Mouse (Mus musculus): ENCODE data around the gene Gcnt3. TPM values are rescaled to one million over a fixed set of nuclear protein-coding genes. Genes with fewer than 3 reads are reported as not detected.

Gene Gcnt3
- total RNA-seq (2022), result not detected

- no peak for DNase-seq (ENCODE audit: low spot score in 2 of 2)
These were observed at the start of gene Gcnt3 for GRCm38 (mm10) chr9:70037988-70038387. Gcnt3 (minus strand) TSS chr9:70038088.

DNA sequence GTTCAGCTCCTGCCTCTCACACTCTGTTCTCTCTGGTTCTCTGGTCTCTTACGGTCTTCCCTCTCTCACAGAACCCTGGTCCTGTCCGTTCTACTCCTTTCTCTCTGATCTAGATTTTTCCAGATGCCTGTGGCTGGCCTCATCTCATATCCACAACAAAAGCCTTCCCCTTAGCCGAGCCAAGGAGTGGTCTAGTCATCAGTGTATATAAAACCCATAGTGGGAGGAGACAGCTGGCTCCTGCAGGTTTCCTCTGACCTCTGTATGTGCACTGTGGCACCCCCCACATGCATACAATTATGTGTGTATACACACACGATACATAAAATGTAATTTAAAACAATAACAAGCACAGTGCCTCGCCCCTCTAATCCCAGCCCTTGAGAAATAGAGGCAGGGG, 49.5 kb upstream of the Gcnt3 start:
- DNase-seq (ENCODE audit: low spot score in 2 of 2), result no peak

DNA sequence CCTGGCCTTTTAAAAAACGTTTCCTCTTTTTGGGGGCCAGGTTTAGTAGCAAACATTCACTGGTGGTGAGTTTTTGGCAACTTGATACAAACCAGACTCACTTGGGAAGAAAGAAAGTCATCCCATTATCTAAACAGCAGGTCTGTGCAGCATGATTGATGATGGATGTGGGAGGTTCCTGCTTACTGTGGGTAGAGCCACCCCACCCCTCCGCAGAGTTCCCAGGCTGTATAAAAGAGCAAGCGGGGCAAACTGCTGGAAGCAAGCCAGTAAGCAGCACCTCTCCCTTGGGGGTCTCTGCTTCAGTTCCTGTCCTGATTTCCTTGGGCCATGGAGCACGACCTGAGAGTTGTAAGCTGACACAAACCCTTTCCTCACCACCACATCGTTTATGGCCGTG, 48.2 kb upstream of the Gcnt3 start:
- DNase-seq (ENCODE audit: low spot score in 2 of 2), result no peak

GRCm38 (mm10) chr9:70084107-70084506, 46.2 kb upstream of the Gcnt3 start:
- peak in 1 of 2 experiments; percentile 70 for DNase-seq (ENCODE audit: low spot score in 2 of 2)

- no peak for DNase-seq (ENCODE audit: low spot score in 2 of 2)
These were observed 44.7 kb upstream of the Gcnt3 start for GRCm38 (mm10) chr9:70082357-70083204.

DNA sequence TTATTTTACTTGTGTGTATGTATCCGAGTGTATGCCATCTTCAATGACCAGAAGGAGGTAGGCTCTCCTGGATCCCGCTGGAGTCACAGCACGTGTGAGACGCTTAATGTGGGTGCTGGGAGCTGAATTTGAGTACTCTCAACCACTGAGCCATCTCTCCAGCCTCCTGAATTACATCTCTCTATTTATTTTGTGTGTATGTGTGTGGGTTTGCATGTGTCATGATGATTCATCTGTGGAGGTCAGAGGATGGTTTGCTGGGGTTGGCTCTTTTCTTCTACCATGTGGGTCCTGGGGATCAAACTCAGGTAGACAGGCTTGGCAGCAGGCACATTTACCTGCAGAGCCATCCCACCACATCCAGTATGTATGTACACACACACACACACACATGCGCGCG, 43.9 kb upstream of the Gcnt3 start:
- no peak for DNase-seq (ENCODE audit: low spot score in 2 of 2)

DNA sequence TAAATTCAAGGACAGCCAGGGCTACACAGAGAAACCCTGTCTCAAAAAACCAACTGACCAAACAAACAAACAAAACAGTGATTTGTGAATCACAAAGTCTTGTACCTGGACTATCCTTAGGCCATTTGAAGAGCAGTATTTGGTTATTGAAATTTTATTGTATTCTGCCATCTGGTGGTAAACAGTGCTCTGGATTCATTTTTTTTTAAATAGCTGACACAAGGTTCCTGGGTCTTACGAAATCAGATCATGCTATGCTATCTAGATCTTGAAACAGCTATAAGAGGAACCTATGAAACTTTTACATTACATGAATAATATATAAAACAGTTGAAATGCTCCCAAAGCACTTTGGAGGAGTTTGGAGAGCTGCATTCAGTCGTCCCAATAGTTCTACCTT, 43.1 kb upstream of the Gcnt3 start:
- DNase-seq (ENCODE audit: low spot score in 2 of 2), result no peak

GRCm38 (mm10) chr9:70080027-70080800, 42.3 kb upstream of the Gcnt3 start:
- no peak for DNase-seq (ENCODE audit: low spot score in 2 of 2)

DNA sequence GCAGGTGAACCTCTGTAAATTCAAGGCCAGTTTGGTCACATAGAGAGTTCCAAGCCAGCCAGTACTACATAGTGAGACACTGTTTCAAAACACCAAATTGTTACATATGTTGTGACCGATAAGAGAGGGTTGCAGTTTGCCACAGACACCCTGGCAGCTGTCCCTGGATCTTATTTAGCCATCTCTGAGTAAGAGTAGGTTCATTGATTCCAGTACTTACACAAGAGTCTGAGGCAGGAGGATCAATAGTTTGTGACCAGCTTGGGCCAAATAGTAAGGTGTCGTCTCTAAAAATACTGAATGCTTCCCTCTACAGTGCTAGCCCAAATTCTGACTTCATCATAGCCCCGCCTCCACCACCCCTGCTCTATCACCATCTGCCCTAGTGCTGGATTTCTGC, 40.1 kb upstream of the Gcnt3 start:
- no peak for DNase-seq (ENCODE audit: low spot score in 2 of 2)

GRCm38 (mm10) chr9:70077170-70077569, 39.3 kb upstream of the Gcnt3 start:
- DNase-seq (ENCODE audit: low spot score in 2 of 2), result no peak

GRCm38 (mm10) chr9:70072387-70072786, 34.5 kb upstream of the Gcnt3 start:
- no peak for DNase-seq (ENCODE audit: low spot score in 2 of 2)

DNA sequence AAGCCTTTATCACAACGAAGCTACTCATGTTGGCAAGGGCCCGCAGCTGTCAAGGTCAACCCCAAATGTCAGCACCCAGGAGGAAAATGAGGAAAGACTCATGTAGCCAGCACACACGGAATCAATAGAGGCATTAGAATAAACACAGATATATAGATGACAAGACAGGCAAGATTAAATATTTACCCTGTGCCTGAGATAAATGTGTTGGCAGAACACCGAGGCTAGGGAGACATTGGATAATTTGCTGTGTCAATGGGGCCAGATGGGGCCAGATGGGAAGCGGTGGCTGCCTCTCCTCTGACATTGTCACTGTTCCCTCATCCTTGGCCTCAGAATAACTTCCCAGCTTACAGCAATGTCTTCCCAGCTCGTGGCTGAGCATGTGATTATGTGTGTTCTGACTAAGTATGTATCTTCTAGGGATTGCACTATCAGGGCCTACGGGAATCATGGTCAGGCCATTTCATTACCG, 32.1 kb upstream of the Gcnt3 start:
- no peak for DNase-seq (ENCODE audit: low spot score in 2 of 2)

GRCm38 (mm10) chr9:70067497-70067896, 29.6 kb upstream of the Gcnt3 start:
- no peak for DNase-seq (ENCODE audit: low spot score in 2 of 2)

- no peak for DNase-seq (ENCODE audit: low spot score in 2 of 2)
These were observed 24.1 kb upstream of the Gcnt3 start for GRCm38 (mm10) chr9:70062012-70062411.

DNA sequence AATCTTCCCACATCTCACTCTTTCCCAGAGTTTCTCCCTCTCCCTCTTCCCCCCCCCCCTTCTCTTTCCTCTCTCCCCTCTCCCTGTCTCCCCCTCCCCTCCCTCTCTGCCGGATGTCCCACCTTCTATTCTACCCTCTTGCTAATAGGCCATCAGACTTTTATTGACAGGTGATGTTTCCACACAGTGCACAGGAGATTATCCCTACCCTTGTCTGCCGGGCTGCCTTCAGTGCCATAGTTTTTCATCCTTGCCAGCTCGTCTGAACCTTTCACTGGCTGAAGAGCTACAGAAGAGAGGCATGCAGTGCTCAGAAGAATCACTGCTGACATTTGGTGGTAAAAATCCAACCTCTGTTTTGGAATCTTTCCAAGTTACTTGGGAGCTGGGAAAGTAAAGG, 15.5 kb upstream of the Gcnt3 start:
- no peak for DNase-seq (ENCODE audit: low spot score in 2 of 2)

- DNase-seq (ENCODE audit: low spot score in 2 of 2), result no peak
These were observed 14.8 kb upstream of the Gcnt3 start for GRCm38 (mm10) chr9:70052730-70053129.

GRCm38 (mm10) chr9:70049839-70050238, 12.0 kb upstream of the Gcnt3 start:
- no peak for DNase-seq (ENCODE audit: low spot score in 2 of 2)

- no peak for DNase-seq (ENCODE audit: low spot score in 2 of 2)
These were observed 11.5 kb upstream of the Gcnt3 start for GRCm38 (mm10) chr9:70049416-70049783.

- no peak for DNase-seq (ENCODE audit: low spot score in 2 of 2)
These were observed 11.0 kb upstream of the Gcnt3 start for GRCm38 (mm10) chr9:70048751-70049415.

DNA sequence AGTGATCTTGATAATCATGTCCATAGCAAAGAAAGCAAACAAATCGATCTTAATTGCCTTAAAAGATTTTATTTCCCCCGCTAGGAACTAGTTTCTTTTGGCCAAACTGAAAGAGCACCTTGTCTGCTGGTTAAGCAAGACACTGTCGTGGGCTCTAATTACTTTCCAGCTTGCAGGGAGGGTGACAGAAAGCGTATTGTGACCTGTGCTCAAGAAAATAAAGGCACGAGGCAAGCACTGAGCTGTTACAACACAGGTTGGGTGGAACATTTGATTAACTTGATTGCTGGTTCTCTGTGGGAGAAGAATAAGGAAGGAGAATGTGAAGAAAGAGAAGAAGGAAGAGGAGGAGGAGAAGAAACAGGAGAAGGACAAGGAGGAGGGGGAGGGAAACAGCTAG, 10.4 kb upstream of the Gcnt3 start:
- DNase-seq (ENCODE audit: low spot score in 2 of 2), result no peak

GRCm38 (mm10) chr9:70047839-70048238, 10.0 kb upstream of the Gcnt3 start:
- no peak for DNase-seq (ENCODE audit: low spot score in 2 of 2)

DNA sequence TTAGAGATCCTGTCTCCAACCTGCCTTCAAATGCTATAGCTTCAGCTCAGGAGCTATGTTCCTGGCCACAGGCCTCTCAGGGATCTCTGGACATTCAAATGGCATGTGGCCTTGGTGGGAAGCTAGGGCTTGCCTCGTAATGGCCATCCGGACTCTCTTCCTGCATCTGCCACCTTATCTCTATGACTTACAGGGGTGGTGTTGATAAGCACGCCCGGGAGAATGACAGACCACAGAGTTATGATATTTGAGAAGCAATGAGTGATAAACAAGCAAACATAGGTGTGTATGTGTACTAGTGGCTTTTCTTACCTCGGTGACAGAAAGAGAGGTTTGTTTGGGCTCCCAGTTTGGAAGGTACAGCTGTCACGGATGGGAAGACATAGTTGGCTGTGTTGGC, 8.4 kb upstream of the Gcnt3 start:
- no peak for DNase-seq (ENCODE audit: low spot score in 2 of 2)

All from left cerebral cortex, adult 8-10 months (tissue).